Mouse (Mus musculus): Measurements from ENCODE around the gene Hoxb6.

Gene Hoxb6

DNA sequence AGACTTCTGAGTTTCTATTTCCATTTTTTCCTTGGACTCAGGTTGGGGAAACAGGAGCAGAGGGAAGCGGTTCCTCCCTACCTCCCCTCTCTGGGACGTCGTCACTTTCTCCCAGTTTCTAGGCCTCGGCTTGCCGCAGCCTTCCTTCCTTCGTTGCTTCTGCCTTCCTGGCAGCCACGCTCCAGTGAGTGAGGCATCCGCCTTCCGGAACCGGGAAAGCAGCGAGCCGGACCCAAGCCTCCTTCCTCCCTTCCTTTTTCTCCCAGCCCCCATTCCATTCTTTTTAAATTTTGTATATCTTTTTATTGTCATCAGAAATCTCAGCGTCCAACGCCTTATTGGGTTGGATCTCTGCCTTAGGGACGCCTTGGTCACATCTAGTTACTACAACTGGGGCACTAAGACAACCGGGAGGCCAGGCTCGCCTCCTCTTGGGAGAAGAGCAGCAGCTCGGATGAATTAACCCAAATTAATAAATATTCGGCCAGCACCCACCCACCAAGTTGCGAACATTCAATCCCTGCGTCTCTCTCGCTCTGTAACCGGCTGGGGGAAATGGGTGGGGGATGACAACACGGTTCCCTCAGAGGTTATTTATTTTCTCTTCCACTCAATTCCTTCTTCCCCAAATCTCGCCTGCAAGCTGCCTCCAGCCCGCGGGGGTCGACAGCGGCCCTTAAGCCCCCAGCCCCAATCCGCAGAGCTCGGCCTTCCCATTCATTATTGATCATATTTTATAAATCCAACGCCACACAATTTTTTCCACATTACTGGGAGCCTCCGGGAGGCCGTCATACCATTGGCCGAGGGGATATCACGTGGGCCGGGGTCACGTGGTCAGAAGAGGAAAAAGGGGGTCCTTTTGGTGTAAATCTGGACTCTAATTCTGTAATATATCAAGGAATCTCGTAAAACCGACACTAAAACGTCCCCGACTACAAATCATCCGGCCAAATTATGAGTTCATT lies 6.2 kb upstream of the Hoxb6 start, which contains the start of gene Hoxb7:
TSS of gene Hoxb7 (plus strand) at position 853 of the 968 bp plus-strand sequence.
- no peak for DNase-seq (ENCODE audit: low spot score in 2 of 2)

- DNase-seq (ENCODE audit: low spot score in 2 of 2) = no peak
Observed at GRCm38 (mm10) chr11:96286739-96287385, 5.4 kb upstream of the Hoxb6 start.

GRCm38 (mm10) chr11:96287411-96287810 lies 4.9 kb upstream of the Hoxb6 start:
- DNase-seq (ENCODE audit: low spot score in 2 of 2) = no peak

DNA sequence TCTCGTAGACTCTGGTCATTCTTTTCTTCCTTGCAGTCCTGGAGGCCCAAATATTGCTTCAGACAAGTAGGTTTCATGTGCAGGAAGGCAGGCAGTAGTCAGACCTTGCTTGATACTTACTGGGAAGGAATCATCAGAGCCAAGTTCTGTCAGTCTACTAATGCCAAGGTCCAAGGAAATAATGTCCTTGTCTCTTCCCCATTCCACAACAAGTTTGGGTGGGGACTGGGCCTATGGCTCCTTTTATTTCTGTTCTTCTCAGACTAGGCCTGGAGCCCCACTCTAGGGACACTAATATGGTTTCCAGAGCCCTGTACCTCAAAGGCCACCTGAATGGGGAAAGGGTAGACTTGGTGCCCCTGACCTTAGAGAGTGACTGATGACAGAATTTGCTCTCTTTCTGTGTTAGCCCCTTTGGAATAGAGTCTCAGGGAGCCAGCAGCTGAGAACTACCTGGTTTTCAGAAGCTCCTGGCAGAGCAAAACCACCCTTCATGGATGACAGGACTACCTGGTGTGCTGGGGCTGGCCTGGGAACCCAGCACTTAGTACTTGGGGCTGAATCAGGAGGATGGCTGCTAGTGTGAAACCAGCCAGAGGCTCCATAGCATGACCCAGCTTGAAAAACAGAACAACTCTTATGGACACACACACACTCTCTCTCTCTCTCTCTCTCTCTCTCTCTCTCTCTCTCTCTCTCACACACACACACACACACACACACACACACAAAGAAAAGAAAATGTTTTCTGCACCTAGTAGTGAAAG lies 3.6 kb upstream of the Hoxb6 start:
- DNase-seq (ENCODE audit: low spot score in 2 of 2) = no peak

GRCm38 (mm10) chr11:96289293-96289692 lies 3.0 kb upstream of the Hoxb6 start:
- DNase-seq (ENCODE audit: low spot score in 2 of 2) = no peak

DNA sequence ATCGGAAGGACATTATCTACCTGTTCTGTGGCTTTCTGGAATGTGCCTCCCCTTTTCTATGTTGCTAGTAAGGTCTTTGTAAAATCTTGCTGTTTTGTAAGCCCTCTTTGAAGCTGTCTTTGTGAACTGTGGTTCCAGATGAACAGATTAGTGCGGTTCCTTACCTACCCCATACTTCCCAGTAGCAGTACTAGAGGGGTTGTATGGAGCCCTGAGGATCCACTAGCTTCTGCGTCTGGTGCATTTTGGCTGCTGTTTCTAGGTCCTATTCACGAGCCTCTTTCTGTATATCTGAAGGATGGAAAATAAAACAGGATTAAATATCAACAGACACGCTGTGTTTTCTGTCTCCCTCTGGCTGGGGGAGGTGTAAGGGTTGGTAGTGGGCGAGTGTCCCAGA lies 2.4 kb upstream of the Hoxb6 start:
- DNase-seq (ENCODE audit: low spot score in 2 of 2) = no peak

GRCm38 (mm10) chr11:96290705-96291355 lies 1.4 kb upstream of the Hoxb6 start:
- no peak for DNase-seq (ENCODE audit: low spot score in 2 of 2)

DNA sequence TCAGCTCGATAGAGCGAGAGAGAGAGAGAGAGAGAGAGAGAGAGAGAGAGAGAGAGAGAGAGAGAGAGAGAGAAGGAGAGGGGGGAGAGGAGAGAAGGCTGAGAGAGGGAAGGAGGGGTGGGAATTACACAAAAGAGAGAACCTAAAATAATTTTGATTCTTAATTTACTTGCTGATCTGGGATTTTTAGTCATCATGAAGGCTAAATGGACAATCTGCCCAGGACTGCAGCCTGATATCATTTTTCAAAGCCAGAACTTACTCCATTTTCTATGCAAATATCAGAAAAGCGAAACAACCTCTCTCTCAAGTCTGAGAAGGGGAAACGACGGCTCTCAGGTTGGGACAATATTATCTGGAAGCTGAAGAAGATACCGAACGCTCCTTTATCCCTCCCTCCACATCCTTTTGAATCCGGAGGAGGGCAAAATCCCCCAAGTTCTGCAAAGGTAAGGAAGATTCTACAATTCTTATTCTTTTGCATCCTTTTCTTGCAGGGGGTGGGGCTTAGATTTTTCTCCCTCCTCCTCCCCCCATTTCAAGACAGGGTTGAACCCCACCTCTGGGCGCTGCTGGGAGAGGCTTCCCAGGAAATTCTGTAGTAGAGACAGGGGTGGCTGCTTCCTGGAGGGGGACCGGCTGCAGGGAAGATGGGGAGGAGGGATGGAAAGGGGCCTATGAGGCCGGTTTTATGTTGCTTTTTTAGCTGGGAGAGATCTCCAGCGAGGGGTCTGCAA lies 457 bp downstream of the Hoxb6 start:
- DNase-seq (ENCODE audit: low spot score in 2 of 2) = no peak

GRCm38 (mm10) chr11:96293302-96293921 lies 1.1 kb downstream of the Hoxb6 start:
- DNase-seq (ENCODE audit: low spot score in 2 of 2) = no peak

- DNase-seq (ENCODE audit: low spot score in 2 of 2) = no peak
Observed at GRCm38 (mm10) chr11:96294245-96295091, 2.2 kb downstream of the Hoxb6 start.

DNA sequence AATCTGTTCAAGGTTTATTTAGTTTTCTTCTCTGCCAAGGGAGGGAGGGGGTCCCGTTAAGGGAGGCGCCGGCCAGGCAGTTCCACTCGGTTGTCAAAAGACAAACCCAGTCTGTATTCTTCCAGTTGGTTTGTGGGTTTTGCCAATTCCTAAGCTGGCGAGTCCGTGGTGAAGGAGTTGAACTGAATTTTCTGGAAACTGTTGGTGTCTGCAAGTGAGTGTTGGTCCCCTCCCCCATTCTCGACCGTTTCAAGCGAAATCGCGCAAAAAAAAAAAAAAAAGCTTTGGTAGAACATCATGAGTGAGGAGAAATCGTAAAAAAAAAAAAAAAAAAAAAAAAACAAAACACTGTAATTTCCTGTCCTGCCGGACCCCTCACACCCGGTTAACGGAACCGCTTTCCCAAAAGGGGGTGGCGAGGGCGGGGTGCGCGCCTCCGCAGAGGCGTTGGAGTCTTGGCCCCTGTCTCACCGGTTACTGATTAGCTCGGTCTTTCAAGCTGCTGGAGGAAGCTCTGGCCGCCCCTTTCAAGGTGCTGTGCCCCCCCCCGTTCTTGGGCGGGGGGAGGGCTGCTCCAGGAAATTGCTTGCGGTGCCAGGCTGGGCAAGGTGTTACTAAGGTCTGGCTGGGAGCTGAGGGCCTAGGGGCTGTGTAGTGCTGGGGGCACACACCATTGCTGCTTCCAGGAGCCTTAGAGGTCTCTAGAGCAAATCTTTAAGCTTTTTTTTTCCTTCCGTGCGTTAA lies 3.0 kb downstream of the Hoxb6 start:
- DNase-seq (ENCODE audit: low spot score in 2 of 2) = no peak

DNA sequence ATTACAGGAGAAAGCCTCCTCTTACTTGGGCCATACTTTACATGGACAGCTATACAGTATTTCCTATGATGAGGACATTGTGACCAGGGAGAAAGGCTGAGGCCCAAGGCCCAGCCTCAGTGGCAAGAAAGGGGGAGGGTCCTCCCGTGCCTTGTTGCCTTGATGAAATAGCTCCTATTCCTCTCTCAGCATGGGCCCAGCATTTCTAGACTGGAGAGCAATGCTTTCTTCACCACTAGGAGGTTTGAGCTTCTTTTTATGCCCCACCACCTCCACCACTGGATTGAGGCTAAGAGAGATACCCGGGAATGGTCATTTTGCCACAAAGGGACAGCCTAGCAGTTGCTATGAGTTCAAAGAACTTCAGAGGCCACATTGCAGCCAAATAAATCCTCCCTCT lies 4.7 kb downstream of the Hoxb6 start:
- DNase-seq (ENCODE audit: low spot score in 2 of 2) = no peak

DNA sequence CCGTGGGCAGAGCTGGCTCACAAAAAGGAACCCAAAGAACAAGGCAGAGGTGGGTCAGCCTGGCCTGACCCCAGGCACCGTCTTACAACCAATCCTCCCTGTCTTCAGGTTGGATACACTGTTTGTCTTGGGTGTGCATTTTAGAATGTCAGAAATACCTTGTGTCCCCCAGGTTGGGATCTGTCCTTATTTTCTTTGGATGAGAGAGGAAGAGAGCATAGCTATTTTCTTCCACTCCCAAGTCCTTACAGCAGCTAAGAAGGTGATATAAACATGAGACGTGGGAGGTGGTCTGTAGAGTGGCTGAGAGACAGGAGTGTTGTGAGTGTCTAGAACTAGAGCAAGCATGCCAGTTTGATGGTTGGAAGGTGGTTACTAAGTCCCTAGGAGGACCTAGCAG lies 5.2 kb downstream of the Hoxb6 start:
- DNase-seq (ENCODE audit: low spot score in 2 of 2) = no peak

DNA sequence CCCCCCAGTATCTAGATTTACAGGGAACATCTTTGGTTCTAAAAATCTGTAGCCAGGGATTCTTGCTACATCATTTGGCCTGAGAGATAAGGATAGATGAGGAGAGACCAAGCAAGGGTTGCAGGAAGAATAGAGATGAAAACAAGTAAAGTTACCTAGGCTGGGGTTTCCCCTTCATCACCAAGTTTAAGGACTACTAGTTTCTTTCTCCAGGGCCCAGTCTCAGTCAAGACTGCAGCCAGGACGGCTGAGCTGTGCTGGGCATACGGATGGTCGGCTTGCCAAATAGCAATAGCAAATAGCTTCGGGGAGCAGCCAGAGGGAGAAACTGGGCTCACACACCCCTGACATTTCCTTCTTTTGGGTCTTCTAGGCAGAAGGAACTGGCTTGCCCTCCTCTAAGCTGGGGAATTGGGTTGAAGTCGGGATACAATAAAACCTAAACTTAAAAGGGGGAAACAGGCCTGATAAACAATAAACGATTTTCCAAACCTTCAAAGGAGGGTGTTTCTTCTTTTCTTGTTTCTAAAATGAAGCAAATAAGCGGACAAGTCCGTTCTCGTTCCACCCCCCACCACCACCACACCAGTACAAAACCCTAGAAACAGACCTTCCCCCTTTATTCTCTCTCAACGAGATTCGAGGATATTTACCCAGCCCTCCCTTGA lies 5.8 kb downstream of the Hoxb6 start:
- no peak for DNase-seq (ENCODE audit: low spot score in 2 of 2)

GRCm38 (mm10) chr11:96298895-96299667 lies 6.8 kb downstream of the Hoxb6 start:
- no peak for DNase-seq (ENCODE audit: low spot score in 2 of 2)

DNA sequence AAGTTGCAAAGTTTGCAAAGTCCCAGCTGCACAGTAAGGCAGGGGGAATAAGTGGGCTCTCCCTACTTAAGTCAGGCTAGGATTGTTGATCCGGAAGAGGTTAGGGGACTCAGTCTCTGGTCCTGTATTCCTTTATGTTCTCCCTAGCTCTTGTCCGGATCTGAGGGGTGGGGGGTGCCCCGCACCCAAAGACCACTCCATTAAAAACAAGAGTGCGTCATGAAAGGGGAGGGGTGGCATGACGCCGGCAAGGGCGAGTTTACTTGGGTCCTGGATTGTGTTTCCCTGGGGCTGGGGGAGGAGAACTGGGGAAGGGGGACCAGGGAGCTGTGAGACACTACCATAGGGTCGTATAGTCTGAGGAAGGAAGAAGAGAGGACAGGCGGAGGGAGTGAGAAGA lies 7.5 kb downstream of the Hoxb6 start:
- DNase-seq (ENCODE audit: low spot score in 2 of 2) = no peak

DNA sequence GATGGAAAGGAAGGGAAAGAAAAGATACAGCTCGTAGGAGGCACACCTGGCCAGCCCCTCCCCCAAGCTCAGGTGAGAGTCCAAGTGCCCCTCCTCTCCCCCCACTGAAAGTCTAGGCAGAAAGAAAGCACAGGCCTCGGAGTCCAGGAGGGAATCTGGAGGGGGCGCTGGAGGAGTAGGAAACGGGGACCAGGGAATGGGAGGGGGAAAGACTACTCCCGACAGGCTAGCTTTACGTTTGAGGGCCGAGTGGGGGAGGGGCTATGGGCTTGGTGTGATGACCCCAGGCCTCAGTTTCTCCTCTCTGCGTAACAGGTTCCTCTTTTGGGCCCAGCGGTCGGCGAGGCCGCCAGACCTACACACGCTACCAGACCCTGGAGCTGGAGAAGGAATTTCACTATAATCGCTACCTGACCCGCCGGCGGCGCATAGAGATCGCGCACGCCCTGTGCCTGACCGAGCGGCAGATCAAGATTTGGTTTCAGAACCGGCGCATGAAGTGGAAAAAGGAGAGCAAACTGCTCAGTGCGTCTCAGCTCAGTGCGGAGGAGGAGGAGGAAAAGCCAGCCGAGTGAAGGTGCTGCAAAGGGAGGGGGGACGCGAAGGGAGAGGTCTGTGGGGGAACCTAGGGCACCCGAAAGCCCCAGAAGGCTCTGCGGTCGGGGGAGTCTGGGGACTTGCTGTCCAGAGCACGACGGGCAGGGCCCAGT lies 8.2 kb downstream of the Hoxb6 start:
- no peak for DNase-seq (ENCODE audit: low spot score in 2 of 2)
